Mouse (Mus musculus): ENCODE measurements at regions not wholly inside any gene's neighbourhood (a gene's known extent, or its start where the extent isn't known, plus 50 kb on each side); places are given as distances from the start of the nearest gene placed in this dataset.

DNA sequence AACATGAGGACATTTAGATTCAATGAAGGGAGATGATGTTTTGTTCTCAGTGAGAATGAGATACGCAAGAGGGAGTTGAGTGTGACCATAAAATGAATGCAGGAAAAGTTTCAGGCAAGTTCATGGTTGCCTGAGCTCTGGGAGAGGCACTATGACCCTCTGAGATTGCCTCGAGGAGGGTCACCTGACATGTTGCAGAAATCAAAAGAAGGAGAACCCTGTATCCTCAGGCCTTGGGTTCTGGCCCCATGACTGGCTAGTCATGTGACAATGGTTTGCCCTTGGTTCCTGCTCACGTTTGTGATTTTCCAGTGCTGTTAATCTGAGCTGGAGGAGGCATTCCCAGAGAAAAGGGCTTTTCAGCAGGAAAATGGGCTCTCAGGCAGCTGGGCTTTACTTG, 98.9 kb downstream of the Mab21l3 start:
- no peak for DNase-seq

GRCm38 (mm10) chr3:101749031-101749632, 99.6 kb downstream of the Mab21l3 start:
- intact Hi-C loops (cut with DNase I), result no loop called here
- no peak for DNase-seq

More for the DNA sequence above, 98.9 kb downstream of the Mab21l3 start:
- intact Hi-C loops (cut with DNase I), result no loop called here

- DNase-seq, result peak in 1 of 2 experiments; percentile 1
- intact Hi-C loops (cut with DNase I), result no loop called here
These were observed 100.6 kb downstream of the Mab21l3 start for GRCm38 (mm10) chr3:101748186-101748585.

GRCm38 (mm10) chr3:101740906-101741305, 107.9 kb downstream of the Mab21l3 start:
- intact Hi-C loops (cut with DNase I), result no loop called here
- no peak for DNase-seq

GRCm38 (mm10) chr3:101737197-101737596, 111.6 kb downstream of the Mab21l3 start:
- no peak for DNase-seq
- intact Hi-C loops (cut with DNase I), result no loop called here

- intact Hi-C loops (cut with DNase I), result no loop called here
- no peak for DNase-seq
These were observed 119.7 kb downstream of the Mab21l3 start for GRCm38 (mm10) chr3:101729044-101729443.

DNA sequence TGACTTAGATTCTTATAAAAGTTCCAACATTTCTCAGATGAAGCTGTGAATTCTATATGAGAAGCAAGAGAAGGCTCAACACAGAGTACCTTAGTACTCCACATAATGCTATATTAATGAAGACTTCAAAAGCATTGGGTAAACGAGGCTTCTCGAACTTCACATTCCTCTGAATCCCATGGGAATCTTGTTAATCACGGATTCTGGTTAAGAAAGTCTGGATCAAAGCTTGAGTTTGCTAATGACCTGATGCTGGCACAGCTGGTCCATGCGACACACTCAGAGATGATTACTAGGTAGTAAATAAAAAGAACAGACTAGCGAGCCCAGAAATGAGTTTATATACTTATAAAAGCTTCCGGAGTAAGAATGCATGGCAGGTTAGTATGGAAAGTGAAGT, 118.4 kb upstream of the Atp1a1 start:
- intact Hi-C loops (cut with DNase I), result no loop called here

GRCm38 (mm10) chr3:101722001-101722400, 117.5 kb upstream of the Atp1a1 start:
- DNase-seq, result no peak
- intact Hi-C loops (cut with DNase I), result no loop called here

More for the DNA sequence above, 118.4 kb upstream of the Atp1a1 start:
- no peak for DNase-seq

GRCm38 (mm10) chr3:101715416-101715815, 110.9 kb upstream of the Atp1a1 start:
- no peak for DNase-seq
- intact Hi-C loops (cut with DNase I), result no loop called here

DNA sequence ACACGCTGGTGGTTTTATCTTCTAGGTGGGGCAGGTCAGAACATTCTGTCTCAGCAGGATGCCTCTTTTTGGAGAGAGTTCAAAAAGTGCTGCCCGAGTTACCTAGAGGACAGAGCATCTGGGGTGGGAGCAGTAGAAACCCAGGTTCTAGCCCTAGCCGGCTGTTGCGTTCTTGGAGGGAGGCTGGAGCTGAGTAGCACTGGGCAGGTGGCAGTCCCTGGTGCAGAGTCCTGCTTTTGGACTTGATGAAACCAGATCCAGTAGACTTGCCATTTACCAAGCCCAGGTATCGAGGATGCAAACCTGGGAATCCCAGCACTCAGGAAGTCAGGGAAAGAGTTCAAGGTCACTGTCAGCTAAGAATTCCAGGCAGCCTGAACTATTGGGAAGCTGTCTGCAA, 110.3 kb upstream of the Atp1a1 start:
- intact Hi-C loops (cut with DNase I), result loop anchor here (5.0 kb wide), 1 partner anchor 113 kb away; the partner anchor contains the start of gene Atp1a1
- no peak for DNase-seq

GRCm38 (mm10) chr3:101713669-101714068, 109.2 kb upstream of the Atp1a1 start:
- DNase-seq, result no peak
- intact Hi-C loops (cut with DNase I), result loop anchor here (5.0 kb wide), 1 partner anchor 111 kb away; the partner anchor contains the start of gene Atp1a1

DNA sequence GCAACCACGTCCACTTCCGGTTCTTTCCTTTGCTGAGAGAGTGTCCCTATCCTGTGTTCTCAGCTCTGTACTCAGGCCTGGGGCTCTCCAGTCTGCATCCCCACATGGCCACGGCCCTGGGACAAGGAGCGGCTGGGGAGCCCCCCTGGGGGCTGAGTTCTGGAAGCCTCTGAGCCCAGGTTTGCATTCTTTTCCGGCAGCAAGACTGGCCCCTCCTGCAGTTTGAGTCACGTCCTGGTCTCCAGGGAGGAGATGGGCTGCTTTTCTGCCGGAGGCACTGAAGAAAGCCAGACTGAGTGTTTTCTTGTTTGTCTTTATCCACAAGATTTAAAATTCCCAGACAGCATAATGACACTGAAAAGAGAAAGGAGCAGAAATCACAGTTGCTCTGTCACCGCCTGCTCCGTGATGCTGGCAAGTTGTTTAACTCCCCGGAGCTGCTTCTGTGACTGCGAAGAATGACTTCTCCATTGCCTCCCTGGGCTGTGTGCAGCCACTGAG, 108.7 kb upstream of the Atp1a1 start:
- intact Hi-C loops (cut with DNase I), result loop anchor here (5.0 kb wide), 1 partner anchor 111 kb away; the partner anchor contains the start of gene Atp1a1
- DNase-seq, result peak; percentile 31 to 64

- intact Hi-C loops (cut with DNase I), result loop anchor here (5.0 kb wide), 1 partner anchor 110 kb away; the partner anchor contains the start of gene Atp1a1
- DNase-seq, result peak in 1 of 2 experiments; percentile 34
These were observed 108.2 kb upstream of the Atp1a1 start for GRCm38 (mm10) chr3:101712666-101713065.

GRCm38 (mm10) chr3:101711594-101712171, 107.2 kb upstream of the Atp1a1 start:
- intact Hi-C loops (cut with DNase I), result loop anchor here (5.0 kb wide), 1 partner anchor 109 kb away; the partner anchor contains the start of gene Atp1a1
- DNase-seq, result peak; percentile 43 to 60

GRCm38 (mm10) chr3:101709379-101709970, 105.0 kb upstream of the Atp1a1 start:
- peak; percentile 58 to 64 for DNase-seq
- intact Hi-C loops (cut with DNase I), result loop anchor here (5.0 kb wide), 2 partner anchors 93 to 202 kb away; no protein-coding TSS in a partner anchor

- intact Hi-C loops (cut with DNase I), result loop anchor here (5.0 kb wide), 2 partner anchors 93 to 202 kb away; no protein-coding TSS in a partner anchor
- no peak for DNase-seq
These were observed 104.3 kb upstream of the Atp1a1 start for GRCm38 (mm10) chr3:101708821-101709220.

DNA sequence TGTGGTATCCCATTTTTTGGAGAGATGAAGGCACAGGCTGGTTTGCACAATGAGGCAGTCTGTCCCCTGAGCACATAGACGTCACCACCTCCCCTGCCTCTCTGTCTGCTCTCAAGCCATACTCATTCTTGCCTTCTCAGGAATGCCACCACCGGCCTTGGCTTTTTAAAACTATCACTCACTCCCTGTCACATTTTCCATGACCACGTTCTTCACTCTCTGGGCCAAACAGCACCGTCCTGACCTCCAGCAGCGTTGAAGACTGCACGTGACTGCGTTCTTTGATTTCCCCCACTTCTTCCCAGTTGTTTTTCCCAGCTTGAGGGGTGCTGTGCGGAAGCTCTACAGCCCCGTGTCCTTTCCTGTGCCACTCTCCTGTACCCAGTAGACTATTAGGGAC, 100.4 kb upstream of the Atp1a1 start:
- peak in 1 of 2 experiments; percentile 41 for DNase-seq
- intact Hi-C loops (cut with DNase I), result loop anchor here (5.0 kb wide), 2 partner anchors 97 to 198 kb away; no protein-coding TSS in a partner anchor

GRCm38 (mm10) chr3:101704326-101704725, 99.8 kb upstream of the Atp1a1 start:
- intact Hi-C loops (cut with DNase I), result no loop called here
- no peak for DNase-seq

GRCm38 (mm10) chr3:101701763-101702173, 97.3 kb upstream of the Atp1a1 start:
- no peak for DNase-seq

DNA sequence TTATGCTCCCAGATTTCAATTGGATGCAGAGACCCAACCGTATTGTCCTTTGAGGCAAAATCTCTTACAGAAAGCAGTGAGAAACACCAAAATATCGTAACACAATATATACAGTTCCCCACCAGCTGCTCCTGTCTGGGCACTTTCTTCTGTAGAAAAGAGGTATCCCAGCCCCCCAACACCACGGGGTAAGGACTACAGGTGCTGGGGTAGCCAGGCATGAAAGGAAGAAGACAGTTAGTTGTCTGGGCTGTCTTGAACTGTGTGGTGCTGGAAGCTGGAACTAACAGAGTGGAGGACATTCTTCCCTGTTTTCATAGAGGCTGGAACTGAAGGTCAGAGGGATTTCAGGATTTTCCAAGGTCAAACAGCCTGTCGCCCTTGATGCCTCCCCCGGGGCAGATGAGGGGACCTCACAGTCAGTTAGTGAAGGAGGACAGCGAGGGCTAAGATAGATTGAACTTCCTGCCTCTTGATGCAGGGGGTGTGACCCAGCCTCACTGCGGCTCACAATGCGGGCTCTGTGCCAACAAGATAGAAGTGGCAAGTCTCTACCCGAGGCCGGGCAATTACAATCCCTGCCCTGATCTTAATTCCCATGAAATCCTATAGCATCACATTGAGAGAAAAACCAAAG, 96.6 kb upstream of the Atp1a1 start:
- DNase-seq, result peak in 1 of 2 experiments; percentile 19
- intact Hi-C loops (cut with DNase I), result no loop called here

More at GRCm38 (mm10) chr3:101701763-101702173, 97.3 kb upstream of the Atp1a1 start:
- intact Hi-C loops (cut with DNase I), result no loop called here
